Mouse (Mus musculus) cerebellum, adult 2 months (tissue): ENCODE measurements around the gene Ube3b. TPM values are rescaled to one million over a fixed set of nuclear protein-coding genes. Genes with fewer than 3 reads are reported as not detected.
A peak's percentile ranks its signal among the peaks of the same experiment; 100 is the strongest.

Experiments
- DNase-seq, 2 experiments: peaks; one replicate each; pipeline ENCODE4 v3.0.0; 2021
- H3K27ac ChIP-seq: fragments of 200-500 bp; 2 replicates; pipeline ENCODE4 v1.5.1; 2012; ENCODE audit warnings: low read length, control low read depth, inconsistent platforms; ENCODE audit not compliant: insufficient read depth
- H3K27me3 ChIP-seq: fragments of 200-500 bp; 2 replicates; pipeline ENCODE4 v1.6.1; 2012; ENCODE audit warnings: inconsistent platforms, mild to moderate bottlenecking, low read length, moderate library complexity; ENCODE audit not compliant: control insufficient read depth, insufficient read depth
- H3K4me1 ChIP-seq: fragments of 200-500 bp; 2 replicates; pipeline ENCODE4 v1.6.1; 2011; ENCODE audit warnings: low read length; ENCODE audit not compliant: control insufficient read depth, insufficient read depth
- H3K4me3 ChIP-seq: fragments of 200-500 bp; replicated peaks from 2 replicates; pipeline ENCODE3; 2011; ENCODE audit warnings: mild to moderate bottlenecking, low read depth, low read length, control low read depth; ENCODE audit not compliant: insufficient read depth
- CTCF ChIP-seq: fragments of 200-500 bp; IDR thresholded peaks from 2 replicates; pipeline ENCODE4 v1.5.1; 2011; ENCODE audit warnings: low read depth, mild to moderate bottlenecking, control low read depth, low read length, moderate library complexity, borderline replicate concordance; ENCODE audit not compliant: insufficient read depth
- POLR2A ChIP-seq: fragments of 200-500 bp; IDR thresholded peaks from 2 replicates; pipeline ENCODE4 v1.6.1; 2011; ENCODE audit warnings: low read length, control low read depth, borderline replicate concordance; ENCODE audit not compliant: insufficient read depth
- WGBS: fragments of 180-500 bp; shearing (Covaris S2); methylation state at CpG from one replicate; pipeline ENCODE4 v1.1.7; 2018; 5-methylcytosine and 5-hydroxymethylcytosine counted together
- polyA plus RNA-seq: library from polyadenylated mRNA; depleted of rRNA; stranded (reverse); fragments of >200 nt; gene quantifications from 2 replicates; pipeline ENCODE4 v1.2.3, GENCODE M21; 2012

Ube3b gene
- polyA plus RNA-seq, 1 experiment = 62.9 TPM

DNA sequence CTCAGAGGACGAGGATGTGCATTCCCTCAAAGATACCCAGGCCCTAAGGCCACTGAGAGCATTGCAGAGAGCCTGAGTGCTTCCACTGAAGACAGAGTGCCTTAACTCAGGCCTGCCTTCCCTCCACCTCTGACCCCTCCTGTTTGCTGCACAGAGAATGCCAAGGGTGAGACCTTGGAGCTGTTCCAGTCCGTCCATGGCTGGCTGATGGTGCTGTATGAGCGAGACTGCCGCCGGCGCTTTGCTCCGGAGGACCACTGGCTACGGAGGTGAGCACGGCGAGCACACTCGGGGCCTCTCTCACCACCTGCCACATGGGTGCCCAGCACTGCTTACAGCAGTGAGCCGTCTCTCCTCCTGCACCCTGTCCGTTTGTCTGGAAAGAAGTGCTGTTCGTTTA lies 26.2 kb downstream of the Ube3b start:
- 63% methylated on average over 14 of the region's 14 CpGs for WGBS

DNA sequence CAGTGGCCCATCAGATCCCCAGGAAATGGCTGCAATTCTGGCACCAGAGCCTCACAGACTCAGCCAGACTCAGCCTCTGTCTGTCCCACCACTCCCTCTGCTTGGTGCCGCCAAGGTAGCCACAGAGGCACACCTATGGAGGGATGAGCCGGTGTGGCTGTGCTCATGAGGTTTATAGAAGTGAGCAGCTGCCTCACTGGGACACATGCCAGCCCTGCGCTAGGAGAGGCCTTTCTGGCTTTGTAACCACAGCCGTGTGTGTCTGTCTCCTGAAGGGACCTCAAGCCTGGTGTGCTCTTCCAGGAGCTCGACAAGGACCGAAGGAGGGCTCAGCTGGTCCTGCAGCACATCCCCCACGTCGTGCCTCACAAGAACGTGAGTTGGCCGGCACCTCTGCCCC lies 26.9 kb downstream of the Ube3b start:
- TF ChIP-seq CTCF (no peak), POLR2A (no peak)
- Histone ChIP-seq H3K4me1 (peaks cover 6% of the 10 kb centered on the region), H3K4me3 (no peak overlapping the region), H3K27me3 (no peaks in the 10 kb centered on the region), H3K27ac (no peak overlapping the region)
- WGBS = 12% methylated on average over 10 of the region's 10 CpGs
- DNase-seq = peak; percentile 46 to 53

More for the DNA sequence above, 26.2 kb downstream of the Ube3b start:
- H3K4me1 ChIP-seq = peaks cover 6% of the 10 kb centered on the region
- no peak overlapping the region for H3K27ac ChIP-seq
- DNase-seq = no peak
- no peak overlapping the region for H3K4me3 ChIP-seq
- H3K27me3 ChIP-seq = no peaks in the 10 kb centered on the region
- TF ChIP-seq CTCF (no peak), POLR2A (no peak)

DNA sequence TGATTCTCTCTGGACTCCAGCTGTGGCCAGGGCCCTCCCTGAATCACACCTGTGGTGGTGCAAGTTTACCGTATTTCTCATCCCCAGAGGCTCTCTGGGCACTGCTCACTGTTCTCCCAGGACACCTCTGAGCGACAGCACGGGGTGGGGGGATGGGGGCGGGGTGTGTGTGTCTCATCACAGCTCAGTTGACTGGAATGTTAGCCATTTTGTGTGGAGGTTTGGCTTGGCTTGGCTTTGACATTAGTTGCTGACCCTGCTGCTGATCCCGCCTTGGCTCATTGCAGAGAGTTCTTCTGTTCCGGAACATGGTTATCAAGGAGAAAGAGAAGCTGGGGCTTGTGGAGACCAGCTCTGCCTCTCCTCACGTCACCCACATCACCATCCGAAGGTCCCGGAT lies 27.4 kb downstream of the Ube3b start:
- H3K27ac ChIP-seq = no peak overlapping the region
- TF ChIP-seq CTCF (no peak), POLR2A (no peak)
- 76% methylated on average over 9 of the region's 9 CpGs for WGBS
- DNase-seq = no peak
- no peaks in the 10 kb centered on the region for H3K27me3 ChIP-seq
- no peak overlapping the region for H3K4me3 ChIP-seq
- H3K4me1 ChIP-seq = peaks cover 6% of the 10 kb centered on the region

DNA sequence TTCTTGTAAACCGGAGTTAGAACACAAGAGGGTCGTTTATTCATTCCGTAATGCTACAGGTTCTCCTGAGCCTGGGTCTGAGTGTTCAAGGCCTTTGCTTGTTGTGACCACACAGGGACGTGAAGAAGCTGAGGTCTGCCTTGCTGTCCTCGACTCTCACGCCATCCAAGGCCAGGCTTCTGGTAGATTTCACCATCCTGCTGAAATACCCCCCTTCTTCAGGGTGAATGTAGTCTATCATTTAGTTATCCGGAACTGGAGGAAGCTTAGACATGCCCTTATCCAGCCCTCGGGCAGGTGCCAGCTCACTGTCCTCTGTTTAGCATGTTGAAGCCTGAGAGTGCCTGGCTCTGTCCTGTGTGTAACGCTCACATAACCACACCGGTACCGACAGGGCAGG lies 28.4 kb downstream of the Ube3b start:
- WGBS = 96% methylated on average over 11 of the region's 11 CpGs

DNA sequence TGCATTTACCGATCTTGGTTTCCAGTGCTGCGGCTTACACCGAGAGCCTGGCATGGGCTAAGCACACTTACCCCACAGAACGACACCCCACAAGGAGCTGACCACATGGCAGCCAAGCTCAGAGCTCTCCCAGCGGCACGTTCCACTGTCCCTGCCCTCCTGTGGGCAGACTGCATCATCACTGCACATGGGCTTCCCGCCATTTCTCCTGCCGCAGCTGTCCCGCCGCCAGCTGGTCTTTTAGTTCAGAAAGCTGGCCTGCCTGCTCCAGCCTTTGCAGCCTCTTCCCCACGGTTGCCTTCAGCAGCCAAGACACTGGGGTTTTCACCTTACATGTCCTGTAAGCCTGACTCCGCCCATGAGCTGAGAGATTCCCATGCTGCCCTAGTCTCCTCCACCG lies 30.0 kb downstream of the Ube3b start:
- Histone ChIP-seq H3K4me1 (peaks cover 6% of the 10 kb centered on the region), H3K27ac (no peak overlapping the region), H3K27me3 (no peaks in the 10 kb centered on the region), H3K4me3 (no peak overlapping the region)
- 30% methylated on average over 13 of the region's 13 CpGs for WGBS
- no peak for DNase-seq
- TF ChIP-seq POLR2A (no peak), CTCF (no peak)

More for the DNA sequence above, 28.4 kb downstream of the Ube3b start:
- TF ChIP-seq CTCF (no peak), POLR2A (no peak)
- Histone ChIP-seq H3K27ac (no peak overlapping the region), H3K4me1 (peaks cover 6% of the 10 kb centered on the region), H3K27me3 (no peaks in the 10 kb centered on the region), H3K4me3 (no peak overlapping the region)
- no peak for DNase-seq

DNA sequence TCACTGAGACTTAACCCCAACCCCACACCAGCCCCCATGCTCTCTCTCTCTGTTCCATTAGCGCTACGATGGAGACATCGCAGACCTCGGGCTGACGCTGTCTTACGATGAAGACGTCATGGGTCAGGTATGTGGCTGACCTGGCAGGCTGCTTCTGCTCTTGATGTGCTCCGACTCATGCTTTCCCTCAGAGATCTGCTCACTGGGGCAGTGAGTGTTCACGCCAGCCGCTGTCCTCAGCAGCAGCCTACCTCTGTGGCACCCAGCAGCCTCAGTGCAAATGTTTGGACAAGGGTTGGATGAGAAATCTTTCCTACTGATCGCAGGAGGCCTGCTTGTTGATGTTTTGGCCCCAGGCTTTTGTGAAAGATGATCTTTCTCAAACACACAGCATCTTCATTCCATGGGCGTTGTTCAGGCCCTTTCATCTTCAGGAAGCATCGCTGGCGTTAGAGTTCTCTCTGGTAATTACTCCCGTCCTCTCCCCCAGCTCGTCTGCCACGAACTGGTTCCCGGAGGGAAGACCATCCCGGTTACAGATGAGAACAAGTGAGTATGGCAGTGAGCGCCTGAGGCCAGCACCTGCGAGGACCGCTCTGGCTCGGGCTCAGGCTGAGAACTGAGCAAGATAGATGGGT lies 32.1 kb downstream of the Ube3b start:
- no peak for DNase-seq
- Histone ChIP-seq H3K4me1 (peaks cover 2% of the 10 kb centered on the region), H3K27me3 (no peaks in the 10 kb centered on the region), H3K27ac (no peak overlapping the region), H3K4me3 (no peak overlapping the region)
- TF ChIP-seq POLR2A (no peak), CTCF (no peak)
- WGBS = 91% methylated on average over 23 of the region's 23 CpGs

DNA sequence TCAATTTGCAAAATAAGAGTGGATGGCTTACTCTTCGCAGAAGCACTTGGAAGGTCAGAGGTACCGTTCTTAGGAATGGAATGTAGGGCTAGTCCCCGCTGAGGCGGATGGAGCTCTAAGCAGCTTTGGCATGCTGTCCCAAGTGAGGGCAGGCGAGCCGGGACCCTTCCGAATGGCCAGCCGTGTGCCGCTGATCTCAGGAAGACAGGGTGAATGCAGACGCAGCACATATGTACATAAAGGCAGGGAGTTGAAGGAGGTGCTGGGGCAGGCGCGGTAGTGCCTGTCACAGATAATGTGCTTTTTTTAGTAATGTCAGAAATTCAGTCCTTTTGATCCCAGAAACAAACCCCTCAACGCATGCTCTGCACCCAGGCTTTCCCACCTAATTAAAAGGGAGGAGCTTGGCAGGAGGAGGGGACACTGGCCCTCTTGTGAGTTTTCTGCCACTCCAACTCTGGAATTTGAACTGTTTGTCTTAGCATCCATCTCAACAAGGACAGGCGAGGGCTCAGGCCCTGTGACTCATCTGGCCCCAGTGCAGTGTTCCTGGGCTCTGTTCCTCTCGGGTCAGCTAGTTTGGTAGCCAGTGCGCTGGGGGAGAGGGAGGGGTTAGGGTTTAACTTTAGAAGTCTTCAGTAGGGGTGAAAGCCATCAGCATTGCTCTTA lies 32.8 kb downstream of the Ube3b start:
- Histone ChIP-seq H3K4me1 (no peaks in the 10 kb centered on the region), H3K4me3 (no peak overlapping the region), H3K27me3 (no peaks in the 10 kb centered on the region), H3K27ac (no peak overlapping the region)
- TF ChIP-seq CTCF (no peak), POLR2A (no peak)
- 88% methylated on average over 16 of the region's 16 CpGs for WGBS
- DNase-seq = no peak

DNA sequence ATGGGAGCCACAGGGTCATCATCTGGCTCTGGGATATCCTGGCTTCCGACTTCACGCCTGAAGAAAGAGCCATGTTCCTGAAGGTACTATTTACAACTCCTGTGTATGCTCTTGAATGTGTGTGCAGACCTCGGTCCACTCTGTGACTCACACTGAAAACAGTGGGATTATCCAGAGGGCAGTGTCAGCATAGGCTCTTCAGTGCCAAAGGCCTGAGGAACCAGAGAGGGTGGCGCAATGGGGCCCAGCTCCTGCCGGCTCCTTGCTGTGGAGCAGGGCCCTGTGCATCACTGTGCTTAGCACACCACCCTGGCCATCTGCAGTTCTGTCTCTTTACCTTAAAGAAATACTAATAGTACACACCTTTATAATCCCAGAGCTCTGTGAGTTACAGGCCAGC lies 35.2 kb downstream of the Ube3b start:
- DNase-seq = no peak
- H3K4me3 ChIP-seq = no peak overlapping the region
- H3K4me1 ChIP-seq = no peaks in the 10 kb centered on the region
- TF ChIP-seq CTCF = no peak
- no peak for TF ChIP-seq POLR2A
- H3K27me3 ChIP-seq = no peaks in the 10 kb centered on the region
- 94% methylated on average over 5 of the region's 5 CpGs for WGBS
- no peak overlapping the region for H3K27ac ChIP-seq
